Mouse (Mus musculus) limb, embryonic 12.5 days (tissue): ENCODE data around the gene Fpgs. TPM values are rescaled to one million over a fixed set of nuclear protein-coding genes. Genes with fewer than 3 reads are reported as not detected.

Source experiments
- ATAC-seq: fragments of 200-750 bp; cut with Nextera tagmentation; 2 replicates; pipeline ENCODE4 v1.8.0; 2017; ENCODE audit warnings: low read depth, moderate TSS enrichment; ENCODE audit not compliant: insufficient number of reproducible peaks, insufficient read depth, low FRiP score, low TSS enrichment
- H3K27ac ChIP-seq: fragments of 300-500 bp; sonication (generic); 2 replicates; pipeline ENCODE4 v1.5.1; 2016; ENCODE audit warnings: mild to moderate bottlenecking, moderate library complexity
- H3K27me3 ChIP-seq: fragments of 300-500 bp; sonication (generic); 2 replicates; pipeline ENCODE4 v1.6.1; 2016; ENCODE audit warnings: mild to moderate bottlenecking, moderate library complexity
- H3K36me3 ChIP-seq: fragments of 300-500 bp; sonication (generic); 2 replicates; pipeline ENCODE4 v1.6.1; 2016; ENCODE audit warnings: mild to moderate bottlenecking, moderate library complexity
- H3K4me1 ChIP-seq: fragments of 300-500 bp; sonication (generic); replicated peaks from 2 replicates; pipeline ENCODE4 v1.6.1; 2016
- H3K4me2 ChIP-seq: fragments of 300-500 bp; sonication (generic); 2 replicates; pipeline ENCODE4 v1.6.1; 2016; ENCODE audit warnings: mild to moderate bottlenecking, moderate library complexity
- H3K4me3 ChIP-seq: fragments of 300-500 bp; sonication (generic); replicated peaks from 2 replicates; pipeline ENCODE4 v1.5.1; 2016; ENCODE audit warnings: mild to moderate bottlenecking
- H3K9ac ChIP-seq: fragments of 300-500 bp; sonication (generic); replicated peaks from 2 replicates; pipeline ENCODE4 v1.6.1; 2016; ENCODE audit warnings: mild to moderate bottlenecking, moderate library complexity
- H3K9me3 ChIP-seq: fragments of 300-500 bp; sonication (generic); 2 replicates; pipeline ENCODE4 v1.6.1; 2016; ENCODE audit warnings: mild to moderate bottlenecking, moderate library complexity
- WGBS: fragments of 180-500 bp; shearing (Covaris S2); methylation state at CpG from one replicate; pipeline ENCODE4 v1.1.7; 2016; 5-methylcytosine and 5-hydroxymethylcytosine counted together
- polyA plus RNA-seq: library from polyadenylated mRNA; unstranded; fragments of >200 nt; fragmentation: Nextera tagmentation; extraction: Ambion mirVana; gene quantifications from 2 replicates; pipeline ENCODE4 v1.2.1, GENCODE M21; 2016

Gene Fpgs
- polyA plus RNA-seq, 1 experiment from 2014 or later = 31.0 TPM

- peak within 1 kb of the TSS; percentile 42 for H3K27ac ChIP-seq
- ATAC-seq = 0 out of 2 replicates have a peak, but pooled peaks have one; percentile 26
- H3K9me3 ChIP-seq = no peaks in the 10 kb centered on the region
- no peaks in the 10 kb centered on the region for H3K36me3 ChIP-seq
- H3K9ac ChIP-seq = no peak within 1 kb of the TSS; the same call in 1 of the 2 replicates
- H3K4me2 ChIP-seq = peak within 1 kb of the TSS; percentile 33
- H3K4me3 ChIP-seq = peak within 1 kb of the TSS; percentile 22
- H3K27me3 ChIP-seq = no peaks in the 10 kb centered on the region
- peaks cover 18% of the 10 kb centered on the region for H3K4me1 ChIP-seq
- WGBS = 59% methylated on average over 31 of the region's 31 CpGs
Observed at GRCm38 (mm10) chr2:32646379-32647056, 57.4 kb downstream of the Fpgs start, which contains the start of gene Eng. Gene Eng, plus strand, starts transcription at chr2:32646595.

- Histone ChIP-seq H3K4me2 (no peak overlapping the region), H3K27me3 (no peaks in the 10 kb centered on the region), H3K4me1 (peaks cover 18% of the 10 kb centered on the region), H3K27ac (peak overlapping the region; percentile 14; the same call in 1 of the 2 replicates), H3K36me3 (no peaks in the 10 kb centered on the region), H3K9ac (no peak overlapping the region), H3K9me3 (no peaks in the 10 kb centered on the region), H3K4me3 (no peak overlapping the region)
- no peak for ATAC-seq
- WGBS = 65% methylated on average over 3 of the region's 3 CpGs
Observed at GRCm38 (mm10) chr2:32645647-32646046, 58.3 kb downstream of the Fpgs start.

GRCm38 (mm10) chr2:32644799-32645475, 59.0 kb downstream of the Fpgs start:
- Histone ChIP-seq H3K27ac (no peak overlapping the region), H3K4me1 (peaks cover 18% of the 10 kb centered on the region), H3K4me3 (no peak overlapping the region), H3K9me3 (no peaks in the 10 kb centered on the region), H3K36me3 (no peaks in the 10 kb centered on the region), H3K27me3 (no peaks in the 10 kb centered on the region), H3K4me2 (no peak overlapping the region), H3K9ac (no peak overlapping the region)
- ATAC-seq = no peak
- WGBS = 87% methylated on average over 8 of the region's 8 CpGs

- H3K36me3 ChIP-seq = no peaks in the 10 kb centered on the region
- 66% methylated on average over 9 of the region's 9 CpGs for WGBS
- no peak overlapping the region for H3K9ac ChIP-seq
- ATAC-seq = no peak
- H3K4me1 ChIP-seq = peaks cover 18% of the 10 kb centered on the region
- no peak overlapping the region for H3K4me3 ChIP-seq
- H3K4me2 ChIP-seq = no peak overlapping the region
- H3K27me3 ChIP-seq = no peaks in the 10 kb centered on the region
- H3K27ac ChIP-seq = no peak overlapping the region
- H3K9me3 ChIP-seq = no peaks in the 10 kb centered on the region
Observed at GRCm38 (mm10) chr2:32644083-32644482, 59.9 kb downstream of the Fpgs start.

- no peak for ATAC-seq
- Histone ChIP-seq H3K4me1 (peaks cover 22% of the 10 kb centered on the region), H3K36me3 (no peaks in the 10 kb centered on the region), H3K27ac (peak overlapping the region; percentile 9; the same call in 1 of the 2 replicates), H3K9ac (no peak overlapping the region), H3K9me3 (no peaks in the 10 kb centered on the region), H3K4me2 (no peak overlapping the region), H3K27me3 (no peaks in the 10 kb centered on the region), H3K4me3 (no peak overlapping the region)
- WGBS = 63% methylated on average over 7 of the region's 7 CpGs
Observed at GRCm38 (mm10) chr2:32642813-32643212, 61.1 kb downstream of the Fpgs start.

GRCm38 (mm10) chr2:32641810-32642209, 62.1 kb downstream of the Fpgs start:
- Histone ChIP-seq H3K4me3 (no peak overlapping the region), H3K27ac (no peak overlapping the region), H3K9ac (no peak overlapping the region), H3K27me3 (no peaks in the 10 kb centered on the region), H3K36me3 (no peaks in the 10 kb centered on the region), H3K4me1 (peaks cover 28% of the 10 kb centered on the region), H3K4me2 (no peak overlapping the region), H3K9me3 (no peaks in the 10 kb centered on the region)
- WGBS = 85% methylated on average over 5 of the region's 5 CpGs
- no peak for ATAC-seq

DNA sequence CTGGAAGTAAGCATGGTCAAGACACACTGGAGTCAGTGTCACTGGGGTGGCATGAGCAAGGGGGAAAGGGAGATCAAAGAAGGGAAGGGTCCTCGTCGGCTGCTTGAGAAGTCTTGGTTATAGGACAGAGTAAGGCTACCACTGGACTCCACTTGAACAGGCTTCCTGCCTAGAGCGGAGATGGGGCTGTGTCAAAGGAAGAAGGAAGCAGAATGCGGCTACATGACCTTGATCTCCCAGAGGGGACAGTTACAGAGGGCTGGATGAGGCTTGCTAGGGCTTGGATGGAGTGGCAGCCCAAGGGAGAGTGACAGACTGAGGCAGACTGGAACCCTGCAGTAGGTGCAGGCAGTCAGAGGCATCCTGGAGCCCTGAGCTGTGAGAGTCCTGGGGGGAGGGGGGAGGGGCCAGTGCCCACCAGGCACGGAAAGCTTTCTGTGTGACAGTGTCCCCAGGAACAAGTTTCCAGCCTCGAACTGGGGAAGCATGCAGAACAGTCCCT, 63.3 kb downstream of the Fpgs start:
- H3K9ac ChIP-seq = no peak overlapping the region
- WGBS = 49% methylated on average over 6 of the region's 6 CpGs

DNA sequence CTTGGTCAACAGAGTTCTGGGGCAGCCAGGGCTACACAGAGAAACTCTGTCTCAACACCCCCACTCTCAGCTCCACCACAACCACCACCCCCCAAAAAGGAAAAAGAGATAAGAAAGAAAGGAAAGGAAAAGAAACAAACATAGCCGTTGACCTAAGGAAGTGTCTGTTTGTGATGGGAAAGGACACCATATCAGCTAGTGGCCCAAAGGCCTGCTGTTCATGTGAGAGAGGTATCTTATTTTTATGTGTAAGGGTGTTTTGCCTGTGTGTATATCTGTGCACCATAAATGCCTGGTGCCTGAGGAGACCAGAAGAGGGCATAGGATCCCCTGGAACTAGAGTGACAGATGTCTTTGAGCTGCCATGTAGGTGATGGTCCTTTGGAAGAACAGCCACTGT, 64.3 kb downstream of the Fpgs start:
- H3K4me1 ChIP-seq = peaks cover 21% of the 10 kb centered on the region
- no peak overlapping the region for H3K4me3 ChIP-seq
- H3K9ac ChIP-seq = no peak overlapping the region
- 78% methylated on average over 1 of the region's 1 CpGs for WGBS
- H3K9me3 ChIP-seq = no peaks in the 10 kb centered on the region
- H3K27me3 ChIP-seq = no peaks in the 10 kb centered on the region
- H3K27ac ChIP-seq = no peak overlapping the region
- no peaks in the 10 kb centered on the region for H3K36me3 ChIP-seq
- no peak for ATAC-seq
- no peak overlapping the region for H3K4me2 ChIP-seq

More for the DNA sequence above, 63.3 kb downstream of the Fpgs start:
- ATAC-seq = no peak
- Histone ChIP-seq H3K27me3 (no peaks in the 10 kb centered on the region), H3K4me3 (no peak overlapping the region), H3K9me3 (no peaks in the 10 kb centered on the region), H3K27ac (no peak overlapping the region), H3K36me3 (no peaks in the 10 kb centered on the region), H3K4me1 (peaks cover 24% of the 10 kb centered on the region), H3K4me2 (no peak overlapping the region)

GRCm38 (mm10) chr2:32637778-32638281, 66.1 kb downstream of the Fpgs start:
- Histone ChIP-seq H3K36me3 (no peaks in the 10 kb centered on the region; the same call in 1 of the 2 replicates), H3K27ac (peak overlapping the region; percentile 67; the same call in 1 of the 2 replicates), H3K4me2 (no peak overlapping the region), H3K27me3 (no peaks in the 10 kb centered on the region), H3K4me3 (no peak overlapping the region), H3K4me1 (peaks cover 19% of the 10 kb centered on the region), H3K9ac (no peak overlapping the region), H3K9me3 (no peaks in the 10 kb centered on the region)
- WGBS = 23% methylated on average over 11 of the region's 11 CpGs
- no peak; the same call in 1 of the 2 replicates for ATAC-seq

DNA sequence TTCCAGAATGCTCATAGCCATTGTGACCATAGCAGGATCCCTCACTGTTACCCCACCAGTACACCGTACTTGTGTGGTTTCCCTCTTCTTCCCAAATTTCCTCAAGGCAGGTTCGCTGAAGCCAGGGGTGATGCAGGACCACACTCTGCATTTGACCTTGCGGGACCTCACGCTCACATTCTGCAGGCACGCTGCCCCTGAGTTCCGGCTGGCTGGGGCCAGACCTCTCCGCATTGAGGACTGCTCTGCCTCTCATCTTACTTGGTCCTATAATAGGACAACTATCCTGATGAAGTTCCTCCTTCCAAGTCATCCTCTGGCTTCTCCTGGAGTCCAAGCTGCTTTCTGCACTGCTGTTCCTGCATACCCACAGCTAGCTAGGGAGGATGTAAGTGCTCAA, 67.3 kb downstream of the Fpgs start:
- H3K4me1 ChIP-seq = peaks cover 14% of the 10 kb centered on the region
- H3K9me3 ChIP-seq = no peaks in the 10 kb centered on the region
- H3K27ac ChIP-seq = peak overlapping the region; percentile 69
- no peaks in the 10 kb centered on the region for H3K27me3 ChIP-seq
- H3K9ac ChIP-seq = no peak overlapping the region
- no peaks in the 10 kb centered on the region; the same call in 1 of the 2 replicates for H3K36me3 ChIP-seq
- no peak overlapping the region for H3K4me2 ChIP-seq
- 86% methylated on average over 7 of the region's 7 CpGs for WGBS
- no peak for ATAC-seq
- no peak overlapping the region for H3K4me3 ChIP-seq
